Mouse (Mus musculus) natural killer cell, adult 2 months (primary cell): ENCODE results near the gene Cabp2.
"Not testable (repeated sequence)": the region's sequence is repeated elsewhere in the genome, so short reads cannot be mapped to it uniquely, and the experiment has no call there.

ENCODE experiments used
- DNase-seq, 2 experiments: peaks; one replicate each; pipeline ENCODE4 v3.0.0; 2022; ENCODE audit warnings: low spot score in 2 of 2

Cabp2 gene

DNA sequence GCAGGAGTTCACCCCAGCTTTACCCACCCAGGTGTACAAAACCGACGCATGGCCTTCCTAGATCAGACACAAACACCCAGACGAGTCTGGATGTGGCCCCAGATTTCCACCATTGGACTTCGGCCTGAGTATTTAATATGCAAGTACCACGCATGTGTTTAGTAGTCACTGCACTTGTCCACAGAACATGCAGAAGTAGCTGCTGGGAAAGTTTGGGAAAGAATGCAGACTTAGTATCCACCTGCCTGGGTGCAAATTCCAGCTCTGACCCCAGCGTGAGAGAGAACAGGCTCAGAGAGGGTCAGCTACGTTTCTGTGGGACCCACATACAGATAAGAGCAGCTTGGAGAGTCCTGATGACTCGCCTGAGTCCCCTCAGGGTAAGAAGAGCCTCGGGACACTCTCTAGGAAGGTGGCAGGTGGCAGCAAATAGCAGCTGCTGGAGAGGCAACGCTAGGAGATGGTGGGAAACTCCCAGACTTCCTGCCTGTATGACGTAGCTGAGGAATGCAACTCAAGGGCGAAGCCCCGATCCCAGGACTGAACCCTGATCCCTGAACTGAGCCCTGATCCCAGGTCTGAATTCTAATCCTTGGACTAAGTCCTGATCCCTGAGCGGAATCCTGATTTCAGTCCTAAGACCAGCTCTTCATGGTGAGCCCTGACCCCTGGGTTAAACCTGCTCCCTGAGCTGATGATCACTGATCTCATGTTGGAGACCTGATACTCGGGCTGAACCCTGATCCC, 25.3 kb upstream of the Cabp2 start:
- DNase-seq: no peak

GRCm38 (mm10) chr19:4056727-4057126, 24.7 kb upstream of the Cabp2 start:
- no peak for DNase-seq

DNA sequence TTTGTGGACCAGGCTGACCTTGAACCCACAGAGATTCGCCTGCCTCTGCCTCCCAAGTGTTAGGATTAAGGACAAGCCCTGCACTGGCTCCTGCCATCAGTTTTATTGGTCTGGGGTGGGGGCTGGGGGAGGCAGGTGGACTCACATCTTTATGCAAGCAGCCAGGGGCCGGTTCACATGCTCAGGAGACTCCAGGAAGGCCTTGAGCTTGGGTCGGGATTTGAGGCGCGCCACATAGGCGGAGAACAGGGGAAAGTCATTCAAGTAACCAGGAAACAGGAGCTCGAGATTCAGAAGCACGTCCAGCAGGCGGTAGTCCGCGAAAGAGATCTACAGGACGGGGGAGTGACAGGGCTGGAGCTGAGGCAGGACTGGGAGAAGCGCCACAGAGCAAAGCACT, 24.0 kb upstream of the Cabp2 start:
- DNase-seq: no peak

DNA sequence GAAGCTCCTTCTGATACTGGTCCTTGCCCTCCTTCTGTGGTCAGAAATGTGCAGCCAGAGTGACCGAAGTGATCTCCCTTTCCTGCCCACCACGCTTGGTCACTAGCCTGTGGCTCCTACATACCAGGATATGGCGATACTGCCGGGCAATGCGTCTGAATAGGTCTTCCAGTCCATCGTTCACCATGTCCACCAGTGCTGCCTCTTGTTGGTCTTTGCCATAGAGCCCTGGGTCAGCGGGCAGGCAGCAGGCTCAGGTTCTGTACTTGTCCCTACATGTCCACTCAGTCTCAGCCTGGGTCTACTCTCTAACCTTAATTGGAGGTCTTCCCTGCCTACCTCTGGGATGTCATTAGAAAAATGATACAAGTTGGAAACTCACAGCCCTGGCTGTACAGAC, 23.4 kb upstream of the Cabp2 start:
- no peak for DNase-seq

- no peak for DNase-seq
Measured at GRCm38 (mm10) chr19:4058581-4058980, 22.8 kb upstream of the Cabp2 start.

DNA sequence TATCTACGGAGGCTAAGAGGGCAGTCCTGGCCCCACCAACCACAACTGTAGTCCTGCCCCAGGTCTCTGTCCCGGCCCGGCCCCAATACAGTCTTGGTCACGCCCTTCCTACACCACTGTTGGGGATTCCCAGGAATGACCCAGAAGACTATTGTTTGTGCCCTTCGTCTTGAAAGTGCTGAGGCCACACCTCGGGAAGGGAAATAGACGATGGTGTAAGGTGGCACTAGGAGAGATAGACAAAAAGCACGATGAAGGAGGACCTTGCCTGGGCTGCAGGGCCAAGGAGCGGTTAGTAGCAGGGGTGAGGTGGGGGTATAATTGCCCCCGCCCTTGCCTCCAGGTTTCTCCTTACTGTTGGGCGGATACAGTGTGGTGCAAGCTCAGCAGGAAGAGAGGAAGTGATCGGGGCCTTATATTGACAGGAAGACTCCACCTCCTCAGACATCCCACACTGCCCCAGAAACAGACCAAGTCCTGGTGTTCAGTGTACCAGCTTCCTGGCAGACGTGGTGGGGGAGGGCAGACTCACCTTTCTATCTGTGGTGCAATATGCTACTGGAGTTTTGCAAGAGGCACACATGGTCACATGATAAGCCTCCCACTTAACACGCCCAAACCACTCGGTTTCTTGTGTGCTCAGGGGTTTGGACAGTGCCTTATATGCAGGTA, 22.2 kb upstream of the Cabp2 start, which contains the start of gene Gstp3:
Gstp3 (minus strand) TSS at position 501 of the 672 bp plus-strand sequence.
- peak in 1 of 2 experiments; percentile 20 for DNase-seq

GRCm38 (mm10) chr19:4060044-4060898, 21.1 kb upstream of the Cabp2 start:
- not testable (repeated sequence) for DNase-seq

- DNase-seq: no peak
Measured at GRCm38 (mm10) chr19:4060899-4061465, 20.4 kb upstream of the Cabp2 start.

GRCm38 (mm10) chr19:4063357-4063756, 18.0 kb upstream of the Cabp2 start:
- not testable (repeated sequence) for DNase-seq

GRCm38 (mm10) chr19:4064501-4064900, 16.9 kb upstream of the Cabp2 start:
- not testable (repeated sequence) for DNase-seq

GRCm38 (mm10) chr19:4066280-4066679, 15.1 kb upstream of the Cabp2 start:
- DNase-seq: no peak

DNA sequence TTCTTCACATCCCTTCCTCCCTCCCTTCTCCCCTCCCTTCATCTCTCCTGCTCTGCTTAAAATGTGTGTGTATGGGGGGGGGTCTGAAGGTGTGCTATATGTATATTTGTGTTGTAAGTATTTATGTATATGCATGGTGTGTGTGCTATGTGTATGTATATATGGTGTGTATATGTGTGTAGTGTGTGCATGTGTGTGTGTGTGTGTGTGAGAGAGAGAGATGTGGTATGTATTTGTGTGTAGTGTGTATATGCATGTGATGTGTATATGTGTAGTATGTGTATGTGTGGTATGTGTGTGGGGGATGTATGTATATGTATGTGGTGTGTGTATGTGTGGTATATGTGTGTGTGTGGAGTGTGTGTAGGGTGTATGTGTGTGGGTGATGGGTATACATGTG, 14.5 kb upstream of the Cabp2 start:
- DNase-seq: no peak

DNA sequence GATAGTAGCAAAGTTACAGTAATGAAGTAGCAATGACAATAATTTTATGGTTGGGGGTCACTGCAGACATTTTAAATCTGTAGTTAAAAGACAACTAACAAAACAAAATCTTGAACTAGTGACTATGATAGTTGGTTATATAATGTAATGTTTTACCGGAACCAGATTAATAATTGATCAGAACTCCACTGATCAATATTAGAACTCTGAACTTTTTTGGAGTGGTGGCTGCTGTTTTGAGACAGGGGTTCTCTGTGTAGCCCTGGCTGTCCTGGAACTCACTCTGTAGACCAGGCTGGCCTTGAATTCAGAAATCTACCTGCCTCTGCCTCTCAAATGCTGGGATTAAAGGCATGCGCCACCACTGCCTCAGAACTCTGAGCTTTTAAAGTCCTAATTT, 13.1 kb upstream of the Cabp2 start:
- not testable (repeated sequence) for DNase-seq

GRCm38 (mm10) chr19:4068717-4069410, 12.5 kb upstream of the Cabp2 start:
- no peak for DNase-seq

GRCm38 (mm10) chr19:4070311-4070710, 11.1 kb upstream of the Cabp2 start:
- DNase-seq: no peak

- no peak for DNase-seq
Measured at GRCm38 (mm10) chr19:4070756-4071155, 10.6 kb upstream of the Cabp2 start.

GRCm38 (mm10) chr19:4071406-4071805, 10.0 kb upstream of the Cabp2 start:
- no peak for DNase-seq

DNA sequence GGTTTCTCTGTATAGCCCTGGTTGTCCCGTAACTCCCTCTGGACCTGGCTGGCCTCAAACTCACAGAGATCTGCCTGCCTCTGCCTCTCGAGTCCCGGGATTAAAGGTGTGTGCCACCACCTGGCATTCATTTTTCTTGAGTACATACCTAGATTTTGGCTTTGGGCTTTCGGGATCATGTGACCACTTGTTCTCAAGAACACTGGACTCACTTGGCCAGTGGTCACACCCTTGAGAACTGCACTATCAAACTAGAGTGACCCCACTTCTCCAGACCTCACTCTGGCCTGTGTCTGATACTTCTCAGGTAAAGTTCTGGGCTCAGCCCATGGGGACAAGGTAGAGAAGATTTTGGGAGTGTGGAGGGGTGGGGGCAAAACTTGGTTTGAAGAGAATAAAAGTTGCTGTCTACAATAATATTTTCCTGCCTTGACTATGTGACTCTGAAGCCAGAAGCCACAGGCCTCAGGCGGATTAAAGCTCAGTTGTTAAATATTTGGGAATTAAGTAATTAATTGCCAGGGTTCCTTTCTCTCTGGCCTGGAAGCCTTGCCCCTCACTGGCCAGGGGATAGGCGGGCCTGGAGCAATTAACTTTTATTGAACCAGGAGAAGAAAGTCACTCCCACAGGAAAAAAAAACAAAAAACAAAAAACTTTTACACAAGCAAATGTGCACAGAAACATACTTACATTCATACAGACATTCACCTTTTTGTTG, 8.5 kb upstream of the Cabp2 start:
- DNase-seq: no peak

GRCm38 (mm10) chr19:4075531-4075930, 5.8 kb upstream of the Cabp2 start:
- no peak for DNase-seq

DNA sequence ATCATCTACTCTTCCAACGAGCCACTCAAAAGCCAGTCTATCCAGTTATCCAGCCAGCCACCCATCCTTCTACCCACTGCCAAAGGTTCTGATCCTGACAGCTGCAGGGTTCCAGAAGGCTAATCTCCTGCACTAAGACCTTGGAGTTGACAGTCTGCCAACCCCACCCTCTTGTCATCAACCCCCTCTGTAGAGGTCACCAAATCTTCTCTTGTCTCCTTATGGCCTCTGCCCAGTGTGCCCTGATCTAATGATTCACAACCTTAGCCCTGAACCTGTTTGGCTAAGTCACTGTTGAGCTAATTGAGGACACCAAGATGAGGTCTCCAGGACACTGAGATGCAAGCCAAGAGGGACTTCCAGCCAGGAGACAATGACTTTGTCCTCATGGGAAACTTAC, 1.8 kb upstream of the Cabp2 start:
- no peak for DNase-seq

DNA sequence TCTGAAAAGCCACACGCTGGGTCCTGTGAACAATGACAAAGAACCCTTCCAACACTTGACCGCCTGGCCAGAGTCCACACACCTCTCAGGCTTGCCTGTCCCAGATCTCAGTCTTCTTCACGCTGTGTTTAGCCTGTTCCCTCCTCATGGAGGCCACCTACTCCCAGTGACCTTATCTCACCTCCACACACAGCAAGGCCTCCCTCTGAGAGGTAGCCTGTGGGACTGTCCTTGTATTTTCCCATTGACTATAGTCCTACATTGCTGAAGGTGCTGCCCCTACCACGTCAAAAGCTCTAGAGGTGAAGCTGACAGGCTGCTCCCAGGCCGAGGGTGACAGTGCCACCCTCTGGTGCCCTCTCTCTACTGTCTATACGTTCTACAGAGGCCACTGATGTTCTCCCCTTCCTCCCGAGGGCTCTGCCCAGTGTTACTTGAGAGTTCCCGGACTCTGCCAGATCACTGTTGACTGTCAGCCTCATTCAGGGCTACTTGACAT, 818 bp upstream of the Cabp2 start:
- DNase-seq: no peak
